Mouse (Mus musculus) heart, embryonic 13.5 days (tissue): ENCODE measurements around the gene Pdcd4. TPM values are rescaled to one million over a fixed set of nuclear protein-coding genes. Genes with fewer than 3 reads are reported as not detected.
"Not testable (repeated sequence)": the region's sequence is repeated elsewhere in the genome, so short reads cannot be mapped to it uniquely, and the experiment has no call there.

Source experiments
- ATAC-seq: fragments of 200-750 bp; cut with Nextera tagmentation; 2 replicates; pipeline ENCODE4 v1.8.0; 2017; ENCODE audit warnings: moderate TSS enrichment; ENCODE audit not compliant: insufficient number of reproducible peaks, low FRiP score, low TSS enrichment; ENCODE audit errors: extremely low read depth
- H3K27ac ChIP-seq: fragments of 300-500 bp; sonication (generic); replicated peaks from 2 replicates; pipeline ENCODE4 v1.5.1; 2015; ENCODE audit warnings: moderate library complexity, mild to moderate bottlenecking, inconsistent platforms
- H3K27me3 ChIP-seq: fragments of 300-500 bp; sonication (generic); replicated peaks from 2 replicates; pipeline ENCODE4 v1.6.1; 2015; ENCODE audit warnings: mild to moderate bottlenecking, inconsistent platforms
- H3K36me3 ChIP-seq: fragments of 300-500 bp; sonication (generic); 2 replicates; pipeline ENCODE4 v1.6.1; 2015; ENCODE audit warnings: mild to moderate bottlenecking, inconsistent platforms
- H3K4me1 ChIP-seq: fragments of 300-500 bp; sonication (generic); 2 replicates; pipeline ENCODE4 v1.6.1; 2015; ENCODE audit warnings: inconsistent platforms
- H3K4me2 ChIP-seq: fragments of 300-500 bp; sonication (generic); 2 replicates; pipeline ENCODE4 v1.6.1; 2015; ENCODE audit warnings: inconsistent platforms, mild to moderate bottlenecking, moderate library complexity
- H3K4me3 ChIP-seq: fragments of 300-500 bp; sonication (generic); 2 replicates; pipeline ENCODE4 v1.5.1; 2015; ENCODE audit warnings: moderate library complexity, mild to moderate bottlenecking, inconsistent platforms
- H3K9ac ChIP-seq: fragments of 300-500 bp; sonication (generic); 2 replicates; pipeline ENCODE4 v1.6.1; 2015; ENCODE audit warnings: inconsistent platforms, mild to moderate bottlenecking, moderate library complexity
- H3K9me3 ChIP-seq: fragments of 300-500 bp; sonication (generic); 2 replicates; pipeline ENCODE4 v1.6.1; 2016; ENCODE audit warnings: inconsistent platforms
- WGBS: fragments of 180-500 bp; shearing (Covaris S2); methylation state at CpG from one replicate; pipeline ENCODE4 v1.1.7; 2015; ENCODE audit warnings: mixed read lengths; 5-methylcytosine and 5-hydroxymethylcytosine counted together
- polyA plus RNA-seq: library from polyadenylated mRNA; unstranded; fragments of >200 nt; fragmentation: Nextera tagmentation; extraction: Ambion mirVana; gene quantifications from 2 replicates; pipeline ENCODE4 v1.2.1, GENCODE M21; 2015

The Pdcd4 gene
- polyA plus RNA-seq, 1 experiment from 2014 or later, result 34.6 TPM

DNA sequence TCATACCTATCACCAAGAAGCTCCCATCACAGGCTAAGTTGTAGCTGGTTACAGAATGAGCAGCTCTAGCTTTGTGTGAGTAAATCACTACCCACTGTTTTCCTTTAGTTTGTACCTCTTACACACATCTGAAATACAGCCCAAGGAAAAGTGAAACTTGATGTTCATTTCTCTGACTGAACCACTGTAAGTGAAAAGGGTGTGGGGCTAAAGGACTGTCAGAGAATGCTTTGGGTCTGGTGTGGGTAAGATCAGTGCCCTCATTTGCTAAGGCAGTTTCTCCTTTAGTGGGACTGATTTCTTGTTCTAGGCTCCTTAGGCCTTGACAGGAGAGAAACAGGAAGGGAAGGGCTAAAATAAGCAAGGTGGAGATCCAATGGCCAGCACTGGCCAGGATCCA lies 42.0 kb downstream of the Pdcd4 start:
- Histone ChIP-seq H3K4me3 (no peak overlapping the region), H3K9me3 (no peaks in the 10 kb centered on the region), H3K9ac (no peak overlapping the region), H3K4me1 (0 out of 2 replicates have a peak, but pooled peaks cover 3% of the 10 kb centered on the region), H3K36me3 (peaks cover 55% of the 10 kb centered on the region), H3K27ac (no peak overlapping the region), H3K27me3 (no peaks in the 10 kb centered on the region), H3K4me2 (no peak overlapping the region)
- no peak for ATAC-seq

GRCm38 (mm10) chr19:53939467-53939866 lies 47.4 kb downstream of the Pdcd4 start:
- Histone ChIP-seq H3K27me3 (no peaks in the 10 kb centered on the region), H3K36me3 (peaks cover 14% of the 10 kb centered on the region), H3K4me3 (no peak overlapping the region), H3K4me1 (peaks cover 15% of the 10 kb centered on the region), H3K4me2 (no peak overlapping the region), H3K9ac (no peak overlapping the region), H3K27ac (no peak overlapping the region), H3K9me3 (no peaks in the 10 kb centered on the region)
- WGBS, result 44% methylated on average over 4 of the region's 4 CpGs
- no peak for ATAC-seq

DNA sequence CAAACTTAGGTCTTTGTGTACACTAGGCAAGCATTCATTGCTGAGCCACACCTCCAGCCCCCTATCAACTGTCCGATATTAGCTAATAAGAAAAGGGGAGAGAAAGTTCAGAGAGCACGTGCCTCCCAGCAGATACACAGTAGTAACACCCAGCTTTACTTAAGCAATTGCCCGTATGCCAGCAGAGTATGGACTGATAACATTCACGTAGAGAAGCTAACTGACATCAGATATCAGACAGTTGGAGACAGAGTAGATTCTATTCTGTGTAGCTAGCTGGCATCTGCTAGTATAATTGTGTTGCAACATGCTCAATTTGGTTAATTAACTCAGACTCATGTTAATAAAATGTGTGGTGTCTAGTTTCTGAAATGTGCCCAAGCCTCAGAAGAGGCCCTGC lies 49.1 kb downstream of the Pdcd4 start:
- H3K9ac ChIP-seq, result no peak overlapping the region
- 67% methylated on average over 4 of the region's 4 CpGs for WGBS
- ATAC-seq, result no peak
- H3K4me1 ChIP-seq, result peaks cover 19% of the 10 kb centered on the region
- H3K27ac ChIP-seq, result no peak overlapping the region
- peaks cover 14% of the 10 kb centered on the region for H3K36me3 ChIP-seq
- H3K9me3 ChIP-seq, result no peaks in the 10 kb centered on the region
- H3K4me2 ChIP-seq, result no peak overlapping the region
- H3K4me3 ChIP-seq, result no peak overlapping the region
- H3K27me3 ChIP-seq, result no peaks in the 10 kb centered on the region

- peaks cover 11% of the 10 kb centered on the region for H3K36me3 ChIP-seq
- peak overlapping the region; percentile 72 for H3K4me2 ChIP-seq
- no peaks in the 10 kb centered on the region for H3K9me3 ChIP-seq
- H3K9ac ChIP-seq, result 0 out of 2 replicates have a peak overlapping the region, but pooled peaks have one; percentile 24
- H3K4me3 ChIP-seq, result no peak overlapping the region
- H3K27ac ChIP-seq, result no peak overlapping the region
- peaks cover 27% of the 10 kb centered on the region for H3K4me1 ChIP-seq
- no peak for ATAC-seq
- 90% methylated on average over 2 of the region's 2 CpGs for WGBS
- no peaks in the 10 kb centered on the region for H3K27me3 ChIP-seq
Observed at GRCm38 (mm10) chr19:53942342-53942741, 50.3 kb downstream of the Pdcd4 start.

- peak; percentile 89 for ATAC-seq
- under 1% methylated on average over 62 of the region's 62 CpGs for WGBS
- H3K4me3 ChIP-seq, result peak within 1 kb of the TSS; percentile 97
Observed at GRCm38 (mm10) chr19:53943802-53944785, 52.1 kb downstream of the Pdcd4 start, which contains the start of the genes Shoc2 and Bbip1. Gene Shoc2 (plus strand): TSS chr19:53944306. Gene Bbip1 (minus strand): TSS chr19:53944627.

DNA sequence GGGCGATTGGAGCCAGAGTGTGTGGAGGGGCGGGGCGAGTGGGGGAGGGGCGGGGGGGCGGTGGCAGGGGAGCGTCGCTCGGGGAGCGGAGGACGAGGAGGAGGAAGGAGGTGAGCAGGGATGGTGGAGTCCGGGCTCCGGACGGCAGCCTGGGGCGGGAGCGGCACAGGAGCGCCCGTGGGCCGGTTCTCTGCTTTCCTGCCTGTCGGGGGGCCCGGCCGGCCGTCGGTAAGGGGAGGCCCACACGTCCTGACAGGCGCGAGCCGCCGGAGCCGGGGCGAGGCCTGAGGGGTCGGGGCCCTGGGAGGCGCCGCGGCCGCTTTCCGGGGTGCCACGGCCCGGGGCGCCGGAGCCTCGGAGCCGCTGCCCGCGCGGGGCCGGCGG lies 52.7 kb downstream of the Pdcd4 start:
- Histone ChIP-seq H3K27ac (peak overlapping the region; percentile 98), H3K9me3 (no peaks in the 10 kb centered on the region), H3K4me2 (peak overlapping the region; percentile 80), H3K9ac (peak overlapping the region; percentile 99), H3K27me3 (no peaks in the 10 kb centered on the region), H3K36me3 (no peaks in the 10 kb centered on the region), H3K4me3 (peak overlapping the region; percentile 97), H3K4me1 (peaks cover 27% of the 10 kb centered on the region)
- ATAC-seq, result peak; percentile 14
- WGBS, result under 1% methylated on average over 32 of the region's 47 CpGs

More at GRCm38 (mm10) chr19:53943802-53944785, 52.1 kb downstream of the Pdcd4 start, which contains the start of the genes Shoc2 and Bbip1:
- peak within 1 kb of the TSS; percentile 80 for H3K4me2 ChIP-seq
- peaks cover 32% of the 10 kb centered on the region for H3K4me1 ChIP-seq
- peak within 1 kb of the TSS; percentile 99 for H3K9ac ChIP-seq
- no peaks in the 10 kb centered on the region for H3K27me3 ChIP-seq
- H3K9me3 ChIP-seq, result no peaks in the 10 kb centered on the region
- H3K36me3 ChIP-seq, result no peaks in the 10 kb centered on the region
- H3K27ac ChIP-seq, result peak within 1 kb of the TSS; percentile 98

- H3K9ac ChIP-seq, result peak overlapping the region; percentile 99
- H3K27ac ChIP-seq, result peak overlapping the region; percentile 98
- ATAC-seq, result peak; percentile 25; the same call in 1 of the 2 replicates
- H3K4me2 ChIP-seq, result peak overlapping the region; percentile 80
- WGBS, result under 1% methylated on average over 53 of the region's 69 CpGs
- no peaks in the 10 kb centered on the region for H3K27me3 ChIP-seq
- H3K4me1 ChIP-seq, result peaks cover 27% of the 10 kb centered on the region
- no peaks in the 10 kb centered on the region for H3K36me3 ChIP-seq
- H3K4me3 ChIP-seq, result peak overlapping the region; percentile 97
- H3K9me3 ChIP-seq, result no peaks in the 10 kb centered on the region
Observed at GRCm38 (mm10) chr19:53945171-53946042, 53.4 kb downstream of the Pdcd4 start.

GRCm38 (mm10) chr19:53957513-53957912 lies 65.5 kb downstream of the Pdcd4 start:
- no peaks in the 10 kb centered on the region for H3K9me3 ChIP-seq
- H3K4me1 ChIP-seq, result peaks cover 9% of the 10 kb centered on the region
- no peak overlapping the region for H3K4me3 ChIP-seq
- WGBS, result 94% methylated on average over 2 of the region's 2 CpGs
- no peak overlapping the region for H3K27ac ChIP-seq
- no peaks in the 10 kb centered on the region for H3K36me3 ChIP-seq
- no peak overlapping the region for H3K4me2 ChIP-seq
- no peak for ATAC-seq
- H3K9ac ChIP-seq, result no peak overlapping the region
- no peaks in the 10 kb centered on the region for H3K27me3 ChIP-seq

DNA sequence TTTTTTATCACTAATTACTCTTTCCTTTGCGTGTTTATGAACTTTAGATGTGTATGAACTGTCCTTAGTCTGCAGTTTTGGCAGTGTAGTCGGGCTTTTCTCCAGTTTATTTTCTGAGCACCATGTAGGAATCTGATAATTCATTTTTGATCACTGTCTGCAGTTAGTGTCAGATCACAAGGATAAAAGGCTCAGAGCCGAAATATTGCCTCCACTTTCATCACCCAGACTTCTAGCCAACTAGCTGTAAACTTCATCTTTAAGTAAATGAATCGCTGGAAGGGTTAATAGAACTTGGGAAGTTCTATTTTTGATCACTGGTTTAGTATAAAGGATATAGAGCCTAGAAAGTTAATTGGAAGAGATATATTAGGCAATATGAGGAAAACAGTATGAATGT lies 70.5 kb downstream of the Pdcd4 start:
- Histone ChIP-seq H3K4me3 (no peak overlapping the region), H3K27me3 (no peaks in the 10 kb centered on the region), H3K27ac (no peak overlapping the region), H3K4me2 (no peak overlapping the region), H3K9me3 (no peaks in the 10 kb centered on the region), H3K4me1 (peaks cover 6% of the 10 kb centered on the region; the same call in 1 of the 2 replicates), H3K36me3 (no peaks in the 10 kb centered on the region), H3K9ac (no peak overlapping the region)
- ATAC-seq, result no peak
- 89% methylated on average over 4 of the region's 4 CpGs for WGBS

DNA sequence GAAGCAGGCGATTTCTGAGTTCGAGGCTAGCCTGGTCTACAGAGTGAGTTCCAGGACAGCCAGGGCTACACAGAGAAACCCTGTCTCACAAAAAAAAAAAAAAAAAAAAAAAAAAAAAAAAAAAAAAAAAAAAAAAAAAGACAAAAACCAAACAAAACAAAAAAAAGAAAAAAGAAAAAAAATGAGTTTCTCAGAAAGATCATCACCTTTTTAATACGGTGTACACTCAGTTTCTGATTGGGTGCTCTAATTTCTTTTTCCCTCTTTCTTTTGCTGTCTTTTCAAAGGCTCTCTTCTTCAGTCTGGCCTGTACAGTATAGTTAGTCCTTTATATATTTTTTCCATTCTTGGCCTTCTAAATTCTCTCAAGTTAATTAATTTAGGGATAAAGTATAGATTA lies 72.3 kb downstream of the Pdcd4 start:
- 87% methylated on average over 3 of the region's 3 CpGs for WGBS
- H3K4me1 ChIP-seq, H3K9me3 ChIP-seq, ATAC-seq, H3K27ac ChIP-seq, H3K27me3 ChIP-seq, H3K9ac ChIP-seq, H3K4me2 ChIP-seq, H3K4me3 ChIP-seq, H3K36me3 ChIP-seq: not testable (repeated sequence)
